Mouse (Mus musculus) spleen, postnatal 14 days (tissue): ENCODE results near the gene Ppp3ca.

Source experiments
- DNase-seq, 2 experiments: peaks; one replicate each; pipeline ENCODE4 v3.0.0; 2021 to 2022; ENCODE audit warnings: low spot score in 2 of 2

Ppp3ca gene

DNA sequence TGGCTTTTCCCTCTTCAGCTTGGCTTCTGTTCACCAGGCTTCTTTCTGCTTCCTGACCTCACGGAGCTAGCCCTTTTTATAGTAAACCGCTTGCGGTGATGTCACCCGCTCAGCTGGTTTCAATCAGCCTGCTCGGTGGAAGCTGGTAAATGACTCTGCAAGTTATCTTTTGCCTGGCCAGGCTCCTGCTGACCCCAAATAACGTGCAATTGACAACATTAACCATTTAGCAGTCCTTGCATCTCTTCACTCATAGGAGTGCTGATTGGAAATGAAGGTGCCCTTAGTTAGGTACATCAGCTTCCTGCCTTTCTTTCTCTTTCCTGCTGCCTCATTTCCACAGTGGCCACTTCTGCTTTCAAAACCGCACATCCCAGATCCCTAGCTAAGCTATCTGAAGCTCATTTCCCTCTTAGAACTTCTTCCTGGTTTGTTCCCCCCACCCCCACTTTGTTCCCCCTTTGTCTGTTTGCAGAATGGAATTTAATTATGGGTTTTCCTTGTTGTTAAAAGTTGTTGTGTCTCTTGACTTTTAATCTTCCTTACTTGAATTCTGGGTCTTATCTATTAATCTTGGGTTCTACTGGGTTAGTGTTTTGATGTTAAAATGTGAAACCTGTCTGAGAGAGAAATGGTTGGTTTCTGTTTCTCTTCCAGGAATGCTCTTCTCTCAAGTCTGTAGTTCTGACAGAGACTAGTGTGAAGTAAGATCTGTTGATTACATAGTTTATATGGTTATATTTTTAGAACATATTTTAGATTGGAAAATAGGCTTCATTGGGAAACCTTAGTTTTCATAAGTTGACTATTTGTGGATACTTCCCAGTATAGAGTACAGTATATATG, 55.6 kb downstream of the Ppp3ca start:
- DNase-seq = no peak

DNA sequence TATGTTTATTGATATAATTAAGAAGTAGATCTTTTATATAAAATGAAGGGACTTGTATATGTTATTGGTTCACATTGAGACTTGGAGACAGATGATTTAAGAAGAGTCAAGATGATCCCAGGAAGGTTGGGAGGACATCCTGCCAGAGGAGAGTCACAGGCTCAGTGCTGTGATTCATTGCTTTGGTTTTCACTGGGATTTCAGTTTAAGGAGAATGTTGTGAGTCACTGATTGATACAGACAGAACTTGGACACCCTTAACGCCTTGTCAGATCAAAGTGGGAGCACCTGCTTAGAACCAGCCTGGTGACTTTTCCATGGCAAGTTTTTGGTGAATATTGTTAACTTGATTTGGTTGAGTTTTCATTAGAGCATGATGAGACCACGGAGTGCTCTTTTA, 58.0 kb downstream of the Ppp3ca start:
- DNase-seq = no peak

DNA sequence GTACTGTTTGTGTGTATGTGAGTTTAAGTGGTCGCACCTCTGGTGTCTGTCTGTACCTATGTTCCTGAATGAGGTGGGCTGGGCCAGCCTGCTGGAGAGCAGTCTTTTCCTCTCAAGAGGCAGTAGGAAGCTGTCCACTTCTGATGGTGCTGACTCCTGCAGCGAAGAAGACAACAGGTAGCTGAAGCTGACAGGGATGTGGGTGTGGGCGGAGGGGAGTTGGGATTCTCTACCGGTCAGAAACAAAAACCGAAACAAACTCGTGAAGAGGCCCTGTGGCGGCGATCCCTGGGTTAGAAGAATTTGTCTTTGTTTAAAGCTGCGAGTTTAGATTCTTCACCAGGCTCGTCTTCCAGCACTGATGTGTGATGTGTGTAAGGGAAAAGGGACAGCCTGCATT, 60.1 kb downstream of the Ppp3ca start:
- no peak for DNase-seq

GRCm38 (mm10) chr3:136731579-136731978, 61.7 kb downstream of the Ppp3ca start:
- no peak for DNase-seq

GRCm38 (mm10) chr3:136736021-136736420, 66.1 kb downstream of the Ppp3ca start:
- DNase-seq = no peak

DNA sequence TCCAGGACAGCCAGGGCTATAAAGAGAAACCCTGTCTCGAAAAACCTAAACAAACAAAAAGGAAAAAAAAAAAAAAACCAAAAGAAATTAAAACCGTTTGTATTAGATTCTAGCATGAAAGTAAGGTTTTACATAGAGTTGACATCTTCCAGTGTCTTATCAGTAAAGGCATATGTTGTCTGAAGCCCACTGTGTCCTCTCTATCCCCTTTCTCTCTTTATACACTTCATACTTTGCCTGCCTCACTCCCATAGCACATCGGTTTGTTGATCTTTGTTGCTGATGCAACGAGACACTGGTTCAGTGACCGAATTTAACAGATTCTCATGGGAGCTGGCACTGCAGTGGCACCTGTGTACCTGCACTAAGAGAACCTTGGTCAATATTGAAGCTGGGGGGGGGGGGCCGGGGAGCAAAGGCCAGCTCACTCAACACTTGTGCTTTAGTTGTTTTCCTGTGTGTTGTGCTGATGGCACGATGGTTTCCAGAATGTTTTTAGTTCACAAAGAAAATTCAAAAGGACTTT, 66.9 kb downstream of the Ppp3ca start:
- no peak for DNase-seq

- no peak for DNase-seq
Observed at GRCm38 (mm10) chr3:136738474-136738873, 68.5 kb downstream of the Ppp3ca start.

- DNase-seq = no peak
Observed at GRCm38 (mm10) chr3:136738914-136739313, 69.0 kb downstream of the Ppp3ca start.

GRCm38 (mm10) chr3:136741659-136742058, 71.7 kb downstream of the Ppp3ca start:
- DNase-seq = no peak

DNA sequence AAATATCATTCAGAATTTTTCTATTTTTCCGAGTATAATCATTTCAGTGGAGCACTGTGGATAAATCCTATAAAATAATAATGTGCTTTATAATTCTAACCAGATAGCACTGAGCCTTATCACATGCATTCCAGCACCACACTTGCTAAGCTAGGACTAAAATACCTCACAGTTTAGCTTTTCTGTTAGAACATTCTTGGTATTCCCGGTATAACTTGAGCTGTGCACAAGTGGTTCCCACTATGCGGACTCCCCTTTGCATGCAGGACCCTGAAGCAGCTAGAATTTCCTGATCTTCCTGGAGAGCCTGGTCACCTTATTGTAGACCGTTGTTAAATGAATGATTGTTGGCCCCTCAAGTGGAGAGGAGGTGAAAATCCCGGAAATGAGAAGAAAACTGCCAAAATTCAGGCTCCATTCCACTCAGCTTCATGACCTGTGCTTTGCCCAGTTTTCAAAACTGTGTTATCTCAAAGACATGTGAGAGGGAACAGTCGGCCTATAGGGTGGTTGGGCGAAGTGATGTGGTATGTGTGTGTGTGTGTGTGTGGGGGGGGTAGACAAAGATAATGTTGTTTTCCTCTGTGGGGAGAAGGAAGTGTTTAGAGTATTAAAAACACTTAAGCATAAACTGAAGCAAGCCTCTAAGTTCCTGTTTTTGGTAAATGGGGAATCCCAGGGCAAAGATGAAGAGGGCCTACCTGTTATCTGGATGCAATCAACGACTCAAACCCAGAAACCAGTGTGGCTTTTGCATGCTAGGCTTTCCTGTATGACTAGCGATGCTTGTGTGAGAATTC, 72.5 kb downstream of the Ppp3ca start:
- no peak for DNase-seq

DNA sequence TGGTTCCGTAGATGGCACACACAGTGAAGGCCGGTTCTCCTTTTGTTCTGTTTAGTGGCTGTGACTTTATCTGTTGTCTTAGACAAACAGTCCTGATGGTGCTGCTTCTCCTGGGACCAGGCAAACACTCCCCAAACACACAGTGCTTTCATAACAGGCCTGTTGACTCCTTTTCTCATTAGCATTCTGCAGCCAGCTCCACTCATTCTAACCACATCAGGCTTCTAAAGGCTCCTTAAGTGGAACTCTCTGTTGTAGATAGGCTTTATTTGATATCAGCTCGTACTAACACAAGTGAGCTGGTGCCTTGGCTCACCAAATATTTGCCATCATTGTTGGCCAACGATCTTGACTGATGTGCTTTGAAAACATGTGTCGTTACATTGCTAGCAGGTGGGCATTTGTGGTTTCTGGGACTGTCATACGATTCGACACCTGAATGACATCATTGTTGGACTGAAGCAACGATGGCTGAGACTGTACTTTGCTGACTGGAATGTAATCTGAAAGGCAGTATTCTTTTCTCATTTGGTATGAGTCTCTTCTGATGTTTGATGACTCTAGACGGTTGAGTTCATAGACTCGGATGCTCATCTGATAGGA, 74.5 kb downstream of the Ppp3ca start:
- no peak for DNase-seq

DNA sequence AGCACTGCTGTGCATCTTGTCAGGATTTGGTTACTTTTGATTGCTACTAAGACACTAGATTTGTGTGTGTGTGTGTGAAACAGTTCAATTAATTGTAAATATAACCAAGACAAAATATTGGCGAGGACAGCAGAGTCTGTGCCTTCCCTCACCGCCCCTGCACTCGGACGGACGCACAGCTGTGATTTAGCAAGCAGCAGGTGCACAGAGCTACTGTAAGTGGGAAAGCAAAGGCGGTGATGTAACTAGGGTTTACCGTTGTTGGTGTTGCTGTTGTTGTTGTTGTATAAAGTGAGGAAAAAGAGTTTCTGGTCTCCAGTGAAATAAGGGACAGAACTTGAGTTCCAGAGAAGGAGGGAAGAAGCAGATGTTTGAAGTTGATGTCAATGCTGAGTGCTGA, 75.5 kb downstream of the Ppp3ca start:
- DNase-seq = no peak

DNA sequence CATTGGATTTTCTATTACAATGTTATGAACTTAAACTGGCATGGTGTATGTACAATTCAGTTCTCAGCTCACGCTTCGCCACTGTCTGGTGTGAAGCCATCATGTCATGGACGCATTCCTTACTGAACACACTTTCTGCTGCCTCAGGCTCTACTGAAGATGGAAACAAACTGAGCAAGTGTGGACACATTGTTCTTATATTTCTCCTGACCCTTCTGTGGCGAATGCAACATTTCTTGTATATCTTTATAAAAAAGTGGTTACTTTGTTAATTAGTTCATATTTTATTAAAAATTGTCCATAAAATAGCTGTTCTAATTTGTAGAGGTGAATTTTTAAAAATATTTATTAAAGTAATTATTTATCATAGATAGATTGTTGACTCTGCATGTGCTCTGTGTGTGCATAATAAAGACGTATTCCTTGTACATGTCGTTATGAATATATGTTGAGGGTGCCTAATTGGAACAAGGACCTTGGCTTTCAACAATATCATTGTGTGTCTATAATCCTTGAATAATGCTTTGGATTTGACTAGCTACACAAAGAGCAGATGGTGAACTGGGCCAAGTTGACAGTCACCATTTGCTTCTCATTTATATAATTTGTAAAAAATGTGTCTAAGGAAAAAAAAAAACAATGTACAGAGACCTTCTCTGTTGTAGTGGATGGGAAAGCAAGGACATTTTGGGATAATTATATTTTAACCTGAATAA, 79.0 kb downstream of the Ppp3ca start:
- DNase-seq = no peak

DNA sequence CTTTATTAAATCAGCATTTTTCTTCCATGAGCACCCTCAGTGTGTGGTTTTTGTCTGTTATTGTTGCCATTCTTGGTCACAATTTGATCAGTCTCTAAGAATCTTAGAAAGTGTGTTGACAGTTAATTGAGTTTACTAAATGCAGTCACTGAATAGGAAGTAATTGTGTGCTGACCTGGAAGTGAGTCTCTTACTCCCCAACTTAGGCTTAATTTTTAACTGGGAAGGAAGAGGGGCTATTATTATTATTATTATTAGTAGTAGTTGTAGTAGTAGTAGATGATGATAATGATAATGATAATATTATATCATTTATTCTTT, 79.5 kb downstream of the Ppp3ca start:
- no peak for DNase-seq

GRCm38 (mm10) chr3:136749951-136750350, 80.0 kb downstream of the Ppp3ca start:
- DNase-seq = no peak

- DNase-seq = no peak
Observed at GRCm38 (mm10) chr3:136752126-136752716, 82.3 kb downstream of the Ppp3ca start.

- no peak for DNase-seq
Observed at GRCm38 (mm10) chr3:136756137-136756536, 86.2 kb downstream of the Ppp3ca start.

- DNase-seq = no peak
Observed at GRCm38 (mm10) chr3:136759446-136759845, 89.5 kb downstream of the Ppp3ca start.

GRCm38 (mm10) chr3:136761292-136761978, 91.5 kb downstream of the Ppp3ca start:
- no peak for DNase-seq

DNA sequence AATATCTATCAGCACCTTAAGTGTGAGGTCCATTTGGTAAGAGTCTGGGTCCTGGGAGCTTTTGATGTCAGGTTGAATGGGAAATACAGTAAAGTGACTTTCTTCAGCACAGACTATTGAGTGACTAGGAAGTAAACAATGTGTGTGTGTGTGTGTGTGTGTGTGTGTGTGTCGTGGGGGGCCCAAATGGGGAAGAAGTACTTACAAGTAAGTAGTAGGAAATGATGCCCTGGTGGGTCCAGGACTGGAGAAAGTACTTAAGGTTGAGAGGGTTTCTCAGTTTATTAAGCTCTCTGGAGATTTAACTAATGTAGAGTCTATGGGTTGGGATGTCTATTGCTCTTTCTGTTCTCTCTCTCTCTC, 92.0 kb downstream of the Ppp3ca start:
- DNase-seq = no peak

DNA sequence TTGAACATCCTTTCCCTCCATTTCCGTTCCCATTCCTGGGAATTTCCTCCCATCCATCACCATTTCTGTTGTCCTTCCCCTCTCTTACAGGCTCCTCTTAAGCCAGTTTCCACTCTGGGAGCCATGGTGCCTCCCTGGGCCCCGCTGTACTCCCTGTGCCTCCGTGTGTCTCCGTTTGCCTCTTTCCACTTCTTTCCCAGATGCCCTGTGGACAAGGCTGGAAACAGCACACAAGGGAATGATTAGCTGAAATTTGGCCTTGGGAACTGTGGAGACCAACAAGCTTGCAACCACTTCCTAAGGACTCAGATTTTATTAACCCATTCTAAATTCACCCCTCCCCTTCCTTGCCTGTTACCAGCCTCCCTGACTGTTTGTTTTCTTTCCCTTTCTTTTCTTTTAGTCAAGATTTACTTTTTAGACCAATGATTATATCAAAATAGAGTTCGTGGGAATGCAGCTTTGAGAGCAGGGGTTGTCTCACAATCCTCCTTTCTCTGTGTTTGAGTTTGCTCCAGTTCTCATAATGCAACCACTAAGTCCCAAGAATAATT, 93.9 kb downstream of the Ppp3ca start:
- DNase-seq = no peak
